28 mouse cellular contexts compared by ENCODE assay signal in genomic region chr14:73110682-73111081, GRCm38 (mm10). TPM values are rescaled to one million over a fixed set of nuclear protein-coding genes. Genes with fewer than 3 reads are reported as not detected.
DNase-seq lines count a peak whose midpoint lies in the region; ATAC-seq and TF ChIP-seq lines count a peak whose summit lies in the region.
"Had no signal": no experiment of that assay in that cellular context is flagged by ENCODE, and none has a peak within 500 bp of the region (broad histone marks: within the 10 kb centered on the region; RNA-seq: fewer than 3 reads in every experiment).

No protein-coding gene starts in this region.

- H3K27me3 ChIP-seq in midbrain, embryonic 14.5 days (ENCODE audit: control insufficient read depth, insufficient read depth, low read length), result no peaks in the 10 kb centered on the region
- no peaks in the 10 kb centered on the region for H3K27me3 ChIP-seq in midbrain, embryonic 15.5 days (replicated peaks)
- no peaks in the 10 kb centered on the region for H3K27me3 ChIP-seq in stomach, postnatal 0 days (ENCODE audit: control insufficient read depth, insufficient read depth, low read length)
- no peaks in the 10 kb centered on the region for H3K27me3 ChIP-seq in liver, embryonic 11.5 days (replicated peaks; ENCODE audit: control insufficient read depth, insufficient read depth, low read length)
- H3K27me3 ChIP-seq: embryonic facial prominence, embryonic 12.5 days; forebrain, embryonic 12.5 days; heart, embryonic 12.5 days; liver, embryonic 12.5 days; midbrain, embryonic 12.5 days; neural tube, embryonic 12.5 days had no signal

- WGBS in midbrain, embryonic 14.5 days, result 59% methylated on average over 3 of the region's 3 CpGs
- WGBS in midbrain, embryonic 15.5 days, result 52% methylated on average over 3 of the region's 3 CpGs
- 51% methylated on average over 3 of the region's 3 CpGs for WGBS in stomach, postnatal 0 days
- WGBS in liver, embryonic 11.5 days, result 81% methylated on average over 3 of the region's 3 CpGs

- no peak overlapping the region for H3K9ac ChIP-seq in midbrain, embryonic 14.5 days (replicated peaks; ENCODE audit: low read length)
- H3K9ac ChIP-seq in midbrain, embryonic 15.5 days, result no peak overlapping the region
- no peak overlapping the region for H3K9ac ChIP-seq in stomach, postnatal 0 days (ENCODE audit: low read length)
- H3K9ac ChIP-seq in liver, embryonic 11.5 days (ENCODE audit: low read depth, low read length), result no peak overlapping the region
- H3K9ac ChIP-seq: embryonic facial prominence, embryonic 12.5 days; forebrain, embryonic 12.5 days; heart, embryonic 12.5 days; limb, embryonic 12.5 days; liver, embryonic 12.5 days; midbrain, embryonic 12.5 days; neural tube, embryonic 12.5 days had no signal

- no peaks in the 10 kb centered on the region for H3K36me3 ChIP-seq in midbrain, embryonic 14.5 days (ENCODE audit: control insufficient read depth, insufficient read depth, low read length)
- H3K36me3 ChIP-seq in midbrain, embryonic 15.5 days (replicated peaks), result no peaks in the 10 kb centered on the region
- no peaks in the 10 kb centered on the region for H3K36me3 ChIP-seq in stomach, postnatal 0 days (ENCODE audit: control insufficient read depth, insufficient read depth, low read length)
- no peaks in the 10 kb centered on the region for H3K36me3 ChIP-seq in liver, embryonic 11.5 days (ENCODE audit: control insufficient read depth, insufficient read depth, low read length)
- H3K36me3 ChIP-seq: embryonic facial prominence, embryonic 12.5 days; forebrain, embryonic 12.5 days; G1E; heart, embryonic 12.5 days; limb, embryonic 12.5 days; liver, embryonic 12.5 days; midbrain, embryonic 12.5 days; neural tube, embryonic 12.5 days had no signal

- ATAC-seq in midbrain, embryonic 14.5 days (ENCODE audit: low FRiP score, low TSS enrichment), result no peak
- ATAC-seq in midbrain, embryonic 15.5 days (replicated peaks), result no peak
- no peak for ATAC-seq in stomach, postnatal 0 days (ENCODE audit: low FRiP score, low TSS enrichment)
- ATAC-seq in liver, embryonic 11.5 days (replicated peaks; ENCODE audit: low FRiP score), result no peak
- ATAC-seq: hindbrain, postnatal 0 days; liver, embryonic 12.5 days had no signal

- DNase-seq in adrenal gland, postnatal 14 days, result peak; percentile 18
- no peak for DNase-seq in adrenal gland, adult 8-10 months
- DNase-seq in midbrain, embryonic 14.5 days, result peak; percentile 18
- DNase-seq in brain, adult 2 months (ENCODE audit: low read depth, low spot score), result peak; percentile 42
- no peak for DNase-seq in stomach, postnatal 0 days (ENCODE audit: low spot score)
- no peak for DNase-seq in liver, embryonic 11.5 days (ENCODE audit: low spot score)
- DNase-seq in urinary bladder, postnatal 4 days (ENCODE audit: low spot score in 2 of 2), result no peak
- DNase-seq: cerebellum, adult 18-20 months; cerebellum, postnatal 25 days; gastrocnemius, adult 2 months; heart, postnatal 10 days; kidney, adult 9 months; kidney, postnatal 25 days; layer of hippocampus, postnatal 36 days; lung, adult 18-20 months; lung, postnatal 10 days; right cerebral cortex, postnatal 14 days had no signal

- H3K4me2 ChIP-seq in midbrain, embryonic 14.5 days (ENCODE audit: low read length), result no peak overlapping the region
- H3K4me2 ChIP-seq in midbrain, embryonic 15.5 days, result no peak overlapping the region
- H3K4me2 ChIP-seq in stomach, postnatal 0 days (replicated peaks; ENCODE audit: low read depth), result no peak overlapping the region
- no peak overlapping the region for H3K4me2 ChIP-seq in liver, embryonic 11.5 days
- H3K4me2 ChIP-seq: embryonic facial prominence, embryonic 12.5 days; forebrain, embryonic 12.5 days; heart, embryonic 12.5 days; limb, embryonic 12.5 days; liver, embryonic 12.5 days; midbrain, embryonic 12.5 days; neural tube, embryonic 12.5 days had no signal

- H3K9me3 ChIP-seq in midbrain, embryonic 14.5 days (ENCODE audit: control insufficient read depth, low read length), result no peaks in the 10 kb centered on the region
- no peaks in the 10 kb centered on the region for H3K9me3 ChIP-seq in midbrain, embryonic 15.5 days
- no peaks in the 10 kb centered on the region for H3K9me3 ChIP-seq in stomach, postnatal 0 days (ENCODE audit: control insufficient read depth, low read length)
- H3K9me3 ChIP-seq in liver, embryonic 11.5 days (ENCODE audit: control insufficient read depth, low read length), result no peaks in the 10 kb centered on the region
- H3K9me3 ChIP-seq: embryonic facial prominence, embryonic 12.5 days; forebrain, embryonic 12.5 days; G1E; limb, embryonic 12.5 days; liver, embryonic 12.5 days; midbrain, embryonic 12.5 days; neural tube, embryonic 12.5 days had no signal

- H3K4me1 ChIP-seq in midbrain, embryonic 14.5 days (ENCODE audit: control insufficient read depth, insufficient read depth, low read length), result peaks cover 3% of the 10 kb centered on the region; the same call in 1 of the 2 replicates
- no peaks in the 10 kb centered on the region for H3K4me1 ChIP-seq in midbrain, embryonic 15.5 days
- no peaks in the 10 kb centered on the region for H3K4me1 ChIP-seq in stomach, postnatal 0 days (replicated peaks; ENCODE audit: control insufficient read depth, insufficient read depth)
- peaks cover 4% of the 10 kb centered on the region; the same call in 1 of the 2 replicates for H3K4me1 ChIP-seq in liver, embryonic 11.5 days (replicated peaks; ENCODE audit: control insufficient read depth, insufficient read depth, low read length)
- H3K4me1 ChIP-seq: embryonic facial prominence, embryonic 12.5 days; midbrain, embryonic 12.5 days had no signal

- no peak overlapping the region for H3K4me3 ChIP-seq in midbrain, embryonic 14.5 days (replicated peaks; ENCODE audit: low read depth, low read length)
- no peak overlapping the region for H3K4me3 ChIP-seq in midbrain, embryonic 15.5 days
- H3K4me3 ChIP-seq in stomach, postnatal 0 days (ENCODE audit: low read depth, low read length), result no peak overlapping the region
- no peak overlapping the region for H3K4me3 ChIP-seq in liver, embryonic 11.5 days (ENCODE audit: low read depth, low read length)
- H3K4me3 ChIP-seq: embryonic facial prominence, embryonic 12.5 days; forebrain, embryonic 12.5 days; gastrocnemius, adult 2 months; heart, embryonic 12.5 days; layer of hippocampus, adult 2 months; limb, embryonic 12.5 days; liver, embryonic 12.5 days; midbrain, embryonic 12.5 days; neural tube, embryonic 12.5 days had no signal

- no peak for TF ChIP-seq CTCF in stomach, postnatal 0 days (IDR thresholded peaks at IDR 0.05; ENCODE audit: low read depth)

- TF ChIP-seq EP300 in stomach, postnatal 0 days (optimal IDR thresholded peaks at IDR 0.05), result no peak

- H3K27ac ChIP-seq in midbrain, embryonic 14.5 days (replicated peaks; ENCODE audit: low read depth, low read length), result no peak overlapping the region
- H3K27ac ChIP-seq in midbrain, embryonic 15.5 days, result no peak overlapping the region
- H3K27ac ChIP-seq in stomach, postnatal 0 days (replicated peaks), result peak overlapping the region; percentile 61
- H3K27ac ChIP-seq in liver, embryonic 11.5 days (ENCODE audit: low read depth, low read length), result no peak overlapping the region
- H3K27ac ChIP-seq: embryonic facial prominence, embryonic 12.5 days; forebrain, embryonic 12.5 days; gastrocnemius, adult 2 months; hindbrain, postnatal 0 days; layer of hippocampus, adult 2 months; limb, embryonic 12.5 days; liver, embryonic 12.5 days; midbrain, embryonic 12.5 days; neural tube, embryonic 12.5 days had no signal

RNA-seq across cellular contexts. Expression of gene Rcbtb2, which starts 12.2 kb away (rescaled TPM):
- total RNA-seq in adrenal gland, postnatal 14 days (2021), result 39.5 and 41.3 TPM in 2 replicates
- total RNA-seq in adrenal gland, adult 8-10 months (2022), result 10 to 100 TPM; 30.0 to 45.1 (median 35.5) TPM
- polyA plus RNA-seq in midbrain, embryonic 14.5 days (2014; fragmentation: Nextera tagmentation; extraction: Ambion mirVana), result 58.7 and 80.0 TPM in 2 replicates
- polyA plus RNA-seq in midbrain, embryonic 15.5 days (2015; fragmentation: Nextera tagmentation; extraction: Ambion mirVana), result 60.3 and 68.6 TPM in 2 replicates
- polyA plus RNA-seq in stomach, postnatal 0 days (2015; fragmentation: Nextera tagmentation; extraction: Ambion mirVana), result 42.7 and 44.0 TPM in 2 replicates
- polyA plus RNA-seq in liver, embryonic 11.5 days (2014; fragmentation: Nextera tagmentation; extraction: Ambion mirVana), result 56.3 and 56.9 TPM in 2 replicates

Comparison
In these comparisons a context has a peak if more than half of its experiments do, and no peak if none do; other contexts are left out.
1. DNase-seq: peak in adrenal gland, postnatal 14 days (single experiment), midbrain, embryonic 14.5 days (single experiment) and brain, adult 2 months (single experiment); none in adrenal gland, adult 8-10 months (single experiment), stomach, postnatal 0 days (single experiment), liver, embryonic 11.5 days (single experiment) and urinary bladder, postnatal 4 days (0 of 2).